In genomic region chr3:91030161-91030560, GRCm38 (mm10) we compare ENCODE assay signal across 17 mouse cellular contexts.
"Had no signal": no experiment of that assay in that cellular context is flagged by ENCODE, and none has a peak within 500 bp of the region (broad histone marks: within the 10 kb centered on the region; RNA-seq: fewer than 3 reads in every experiment).

No protein-coding gene starts in this region.

- H3K36me3 ChIP-seq: neural tube, embryonic 12.5 days; neural tube, embryonic 13.5 days; neural tube, embryonic 15.5 days; stomach, embryonic 15.5 days had no signal

- H3K27me3 ChIP-seq: neural tube, embryonic 12.5 days; neural tube, embryonic 13.5 days; neural tube, embryonic 15.5 days; stomach, embryonic 15.5 days had no signal

- H3K4me2 ChIP-seq: neural tube, embryonic 12.5 days; neural tube, embryonic 13.5 days; neural tube, embryonic 15.5 days; stomach, embryonic 15.5 days had no signal

- DNase-seq: retina, postnatal 1 day; right cerebral cortex, adult 18-20 months; right cerebral cortex, postnatal 14 days; right cerebral cortex, postnatal 25 days; right cerebral cortex, postnatal 4 days; spleen, adult 18-20 months; thymus, adult 18-20 months; thymus, adult 2 months; thymus, postnatal 14 days; thymus, postnatal 25 days; thymus, postnatal 36 days; thymus, postnatal 4 days had no signal

- H3K4me3 ChIP-seq: neural tube, embryonic 12.5 days; neural tube, embryonic 13.5 days; neural tube, embryonic 15.5 days; stomach, embryonic 15.5 days had no signal

- H3K9me3 ChIP-seq: stomach, embryonic 15.5 days had no signal

- H3K4me1 ChIP-seq: neural tube, embryonic 12.5 days; neural tube, embryonic 13.5 days; neural tube, embryonic 15.5 days; stomach, embryonic 15.5 days had no signal

- H3K9ac ChIP-seq: neural tube, embryonic 12.5 days; neural tube, embryonic 13.5 days; neural tube, embryonic 15.5 days; stomach, embryonic 15.5 days had no signal

- H3K27ac ChIP-seq: neural tube, embryonic 12.5 days; neural tube, embryonic 13.5 days; neural tube, embryonic 15.5 days; stomach, embryonic 15.5 days; stomach, postnatal 0 days had no signal
